Mouse (Mus musculus): ENCODE results near the gene Lyrm9.

GRCm38 (mm10) chr11:78865314-78865713 lies 38.9 kb downstream of the Lyrm9 start:
- no peak for TF ChIP-seq CTCF (conservative IDR thresholded peaks at IDR 0.05; ENCODE audit: low read length)
- TF ChIP-seq POU5F1 (IDR thresholded peaks at IDR 0.05; ENCODE audit: borderline replicate concordance, low read length): no peak

Data from E14TG2a.4 (cell line).